Comparison of ENCODE assay signal across 9 mouse cellular contexts in genomic region chr2:136002118-136002517, GRCm38 (mm10). TPM values are rescaled to one million over a fixed set of nuclear protein-coding genes. Genes with fewer than 3 reads are reported as not detected.
DNase-seq lines count a peak whose midpoint lies in the region; ATAC-seq and TF ChIP-seq lines count a peak whose summit lies in the region.
"Had no signal": no experiment of that assay in that cellular context is flagged by ENCODE, and none has a peak within 500 bp of the region (broad histone marks: within the 10 kb centered on the region; RNA-seq: fewer than 3 reads in every experiment).

No protein-coding gene starts in this region.

- H3K27ac ChIP-seq in embryonic facial prominence, embryonic 11.5 days (replicated peaks; ENCODE audit: low read depth, low read length) = no peak overlapping the region
- H3K27ac ChIP-seq in embryonic facial prominence, embryonic 10.5 days (replicated peaks) = no peak overlapping the region
- no peak overlapping the region for H3K27ac ChIP-seq in lung, embryonic 14.5 days (ENCODE audit: low read depth)
- no peak overlapping the region for H3K27ac ChIP-seq in small intestine, adult 2 months (ENCODE audit: insufficient read depth, low read depth, low read length)
- H3K27ac ChIP-seq: embryonic facial prominence, embryonic 13.5 days had no signal

- H3K27me3 ChIP-seq in embryonic facial prominence, embryonic 11.5 days (ENCODE audit: control insufficient read depth, insufficient read depth, low read length) = no peaks in the 10 kb centered on the region
- H3K27me3 ChIP-seq in embryonic facial prominence, embryonic 10.5 days (replicated peaks; ENCODE audit: low read depth, poor library complexity, severe bottlenecking) = no peaks in the 10 kb centered on the region
- no peaks in the 10 kb centered on the region for H3K27me3 ChIP-seq in lung, embryonic 14.5 days (ENCODE audit: insufficient read depth, low read length)
- no peaks in the 10 kb centered on the region for H3K27me3 ChIP-seq in small intestine, adult 2 months (ENCODE audit: control insufficient read depth, insufficient read depth, low read length)
- H3K27me3 ChIP-seq: embryonic facial prominence, embryonic 13.5 days had no signal

- 0 out of 2 replicates have a peak, but pooled peaks have one; percentile 23 for ATAC-seq in embryonic facial prominence, embryonic 11.5 days (replicated peaks; ENCODE audit: insufficient number of reproducible peaks, low FRiP score, low TSS enrichment, low read depth)
- ATAC-seq in lung, embryonic 14.5 days (ENCODE audit: insufficient read depth) = no peak; the same call in 1 of the 2 replicates
- ATAC-seq in hematopoietic stem cell, adult 5-6 weeks (replicated peaks in 1 of 2; ENCODE audit: insufficient read depth in 1 of 2, low FRiP score in 2 of 2, low TSS enrichment in 1 of 2, low read depth in 1 of 2, poor library complexity in 2 of 2, severe bottlenecking in 2 of 2) = peak; percentile 65 to 80

- peak; percentile 44 for DNase-seq in embryonic facial prominence, embryonic 11.5 days (ENCODE audit: low spot score)
- DNase-seq in embryonic facial prominence, embryonic 10.5 days (ENCODE audit: low spot score) = no peak
- peak; percentile 7 for DNase-seq in lung, embryonic 14.5 days
- no peak for DNase-seq in lung, postnatal 25 days (ENCODE audit: low spot score)
- DNase-seq in spleen, postnatal 36 days (ENCODE audit: low spot score in 2 of 2) = no peak
- no peak for DNase-seq in urinary bladder, postnatal 4 days (ENCODE audit: low spot score in 2 of 2)

- no peaks in the 10 kb centered on the region for H3K4me1 ChIP-seq in embryonic facial prominence, embryonic 11.5 days (ENCODE audit: control insufficient read depth, insufficient read depth, low read length)
- peaks cover 5% of the 10 kb centered on the region; the same call in 1 of the 2 replicates for H3K4me1 ChIP-seq in embryonic facial prominence, embryonic 10.5 days
- H3K4me1 ChIP-seq in lung, embryonic 14.5 days (ENCODE audit: insufficient read depth) = no peaks in the 10 kb centered on the region
- H3K4me1 ChIP-seq in small intestine, adult 2 months (ENCODE audit: control insufficient read depth, insufficient read depth, insufficient read length, low read length) = no peaks in the 10 kb centered on the region

- no peak overlapping the region for H3K4me3 ChIP-seq in embryonic facial prominence, embryonic 11.5 days (ENCODE audit: low read depth, low read length)
- H3K4me3 ChIP-seq in embryonic facial prominence, embryonic 10.5 days = no peak overlapping the region
- no peak overlapping the region for H3K4me3 ChIP-seq in lung, embryonic 14.5 days (ENCODE audit: low read depth, low read length)
- no peak overlapping the region for H3K4me3 ChIP-seq in small intestine, adult 2 months (ENCODE audit: low read depth, low read length)
- H3K4me3 ChIP-seq: embryonic facial prominence, embryonic 13.5 days had no signal

- no peak for TF ChIP-seq POLR2A in small intestine, adult 2 months (IDR thresholded peaks at IDR 0.05; ENCODE audit: low read depth, low read length)

- no peak overlapping the region for H3K9ac ChIP-seq in embryonic facial prominence, embryonic 11.5 days (replicated peaks; ENCODE audit: low read length)
- no peak overlapping the region for H3K9ac ChIP-seq in lung, embryonic 14.5 days
- H3K9ac ChIP-seq: embryonic facial prominence, embryonic 13.5 days had no signal

- 60% methylated on average over 7 of the region's 7 CpGs for WGBS in embryonic facial prominence, embryonic 11.5 days
- WGBS in embryonic facial prominence, embryonic 10.5 days = 57% methylated on average over 7 of the region's 7 CpGs
- 48% methylated on average over 7 of the region's 7 CpGs for WGBS in lung, embryonic 14.5 days
- WGBS in small intestine, adult 2 months = 37% methylated on average over 7 of the region's 7 CpGs

- peak; percentile 68 for TF ChIP-seq CTCF in lung, embryonic 14.5 days (IDR thresholded peaks at IDR 0.05; ENCODE audit: low read depth)
- TF ChIP-seq CTCF in small intestine, adult 2 months (IDR thresholded peaks at IDR 0.05; ENCODE audit: extremely low read depth, insufficient read length, insufficient replicate concordance, low read depth, low read length) = peak; percentile 25; the same call in 1 of the 2 replicates

- H3K9me3 ChIP-seq in embryonic facial prominence, embryonic 11.5 days (replicated peaks; ENCODE audit: control insufficient read depth, low read length) = no peaks in the 10 kb centered on the region
- H3K9me3 ChIP-seq in embryonic facial prominence, embryonic 10.5 days = no peaks in the 10 kb centered on the region
- H3K9me3 ChIP-seq in lung, embryonic 14.5 days (ENCODE audit: low read depth, low read length) = no peaks in the 10 kb centered on the region
- H3K9me3 ChIP-seq: embryonic facial prominence, embryonic 13.5 days had no signal

- H3K36me3 ChIP-seq in embryonic facial prominence, embryonic 11.5 days (replicated peaks; ENCODE audit: control insufficient read depth, insufficient read depth, low read depth, low read length) = no peaks in the 10 kb centered on the region
- H3K36me3 ChIP-seq in embryonic facial prominence, embryonic 10.5 days (replicated peaks) = no peaks in the 10 kb centered on the region
- H3K36me3 ChIP-seq in lung, embryonic 14.5 days (ENCODE audit: insufficient read depth) = no peaks in the 10 kb centered on the region
- no peaks in the 10 kb centered on the region for H3K36me3 ChIP-seq in small intestine, adult 2 months (ENCODE audit: control insufficient read depth, insufficient read depth, low read length)
- H3K36me3 ChIP-seq: embryonic facial prominence, embryonic 13.5 days had no signal

- no peak overlapping the region for H3K4me2 ChIP-seq in embryonic facial prominence, embryonic 11.5 days (ENCODE audit: low read depth, low read length)
- no peak overlapping the region for H3K4me2 ChIP-seq in lung, embryonic 14.5 days
- H3K4me2 ChIP-seq: embryonic facial prominence, embryonic 13.5 days had no signal

RNA-seq across cellular contexts. Expression of gene Lamp5, which starts 49.9 kb away (rescaled TPM):
- 3.1 and 7.0 TPM in 2 replicates for polyA plus RNA-seq in embryonic facial prominence, embryonic 11.5 days (2014; fragmentation: Nextera tagmentation; extraction: Ambion mirVana)
- polyA plus RNA-seq in embryonic facial prominence, embryonic 10.5 days (2016; fragmentation: Nextera tagmentation; extraction: Ambion mirVana) = 2.4 and 4.7 TPM in 2 replicates
- polyA plus RNA-seq in lung, embryonic 14.5 days (2014; fragmentation: Nextera tagmentation; extraction: Ambion mirVana) = 0.28 TPM in 1 of 2 replicates, not detected in the other
- not detected in 2 replicates for total RNA-seq in hematopoietic stem cell, adult 5-6 weeks (2017)
- polyA plus RNA-seq in small intestine, adult 2 months (2012; rRNA removed) = not detected in 2 replicates

Comparison
In these comparisons a context has a peak if more than half of its experiments do, and no peak if none do; other contexts are left out.
1. DNase-seq: peak in embryonic facial prominence, embryonic 11.5 days (single experiment) and lung, embryonic 14.5 days (single experiment); none in embryonic facial prominence, embryonic 10.5 days (single experiment), lung, postnatal 25 days (single experiment), spleen, postnatal 36 days (0 of 2) and urinary bladder, postnatal 4 days (0 of 2).